Mouse (Mus musculus): ENCODE results near the gene Grid2. TPM values are rescaled to one million over a fixed set of nuclear protein-coding genes. Genes with fewer than 3 reads are reported as not detected.

Gene Grid2
- polyA plus RNA-seq, 1 experiment, result 0.06 TPM

DNA sequence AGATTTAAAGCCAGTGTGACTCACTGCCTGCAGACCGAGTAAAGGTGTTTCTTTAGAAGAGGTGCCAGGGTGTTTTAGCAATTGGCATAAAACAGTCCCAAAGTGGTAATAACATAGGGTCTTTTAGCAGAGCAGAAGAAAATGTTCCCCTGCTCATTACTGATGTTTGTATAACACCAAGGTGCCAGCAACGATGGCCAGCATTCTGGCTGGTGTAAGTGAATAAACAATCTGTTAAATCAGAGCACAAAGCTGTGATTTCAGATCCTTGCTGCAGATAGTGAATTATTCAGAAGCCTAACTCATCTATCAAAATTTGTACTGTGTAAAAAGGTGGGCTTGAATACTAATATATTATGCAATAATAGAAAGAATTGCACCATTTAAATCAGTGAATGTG is 353.9 kb downstream of the Grid2 start:
- H3K4me1 ChIP-seq (ENCODE audit: control insufficient read depth, insufficient read depth, low read length), result no peaks in the 10 kb centered on the region
- TF ChIP-seq CTCF (IDR thresholded peaks at IDR 0.05; ENCODE audit: control insufficient read depth, insufficient read depth, insufficient replicate concordance, low read depth, low read length) (no peak), POLR2A (IDR thresholded peaks at IDR 0.05; ENCODE audit: control insufficient read depth, low read depth, low read length) (no peak)
- no peak overlapping the region for H3K27ac ChIP-seq (ENCODE audit: control insufficient read depth, insufficient read depth, low read depth, low read length)
- H3K36me3 ChIP-seq (ENCODE audit: control insufficient read depth, insufficient read depth, low read length), result no peaks in the 10 kb centered on the region
- no peaks in the 10 kb centered on the region for H3K27me3 ChIP-seq (ENCODE audit: control insufficient read depth, insufficient read depth, low read length)
- H3K4me3 ChIP-seq (ENCODE audit: control insufficient read depth, low read depth, low read length), result no peak overlapping the region

- TF ChIP-seq POLR2A (IDR thresholded peaks at IDR 0.05; ENCODE audit: control insufficient read depth, low read depth, low read length) (no peak), CTCF (IDR thresholded peaks at IDR 0.05; ENCODE audit: control insufficient read depth, insufficient read depth, insufficient replicate concordance, low read depth, low read length) (no peak)
- no peak overlapping the region for H3K4me3 ChIP-seq (ENCODE audit: control insufficient read depth, low read depth, low read length)
- H3K27me3 ChIP-seq (ENCODE audit: control insufficient read depth, insufficient read depth, low read length), result no peaks in the 10 kb centered on the region
- H3K4me1 ChIP-seq (ENCODE audit: control insufficient read depth, insufficient read depth, low read length), result no peaks in the 10 kb centered on the region
- H3K27ac ChIP-seq (ENCODE audit: control insufficient read depth, insufficient read depth, low read depth, low read length), result no peak overlapping the region
- H3K36me3 ChIP-seq (ENCODE audit: control insufficient read depth, insufficient read depth, low read length), result no peaks in the 10 kb centered on the region
These were observed 380.3 kb downstream of the Grid2 start for GRCm38 (mm10) chr6:63635970-63636369.

GRCm38 (mm10) chr6:63659423-63659822 is 403.7 kb downstream of the Grid2 start:
- Histone ChIP-seq H3K27ac (ENCODE audit: control insufficient read depth, insufficient read depth, low read depth, low read length) (no peak overlapping the region), H3K4me3 (ENCODE audit: control insufficient read depth, low read depth, low read length) (no peak overlapping the region), H3K4me1 (ENCODE audit: control insufficient read depth, insufficient read depth, low read length) (no peaks in the 10 kb centered on the region), H3K36me3 (ENCODE audit: control insufficient read depth, insufficient read depth, low read length) (no peaks in the 10 kb centered on the region), H3K27me3 (ENCODE audit: control insufficient read depth, insufficient read depth, low read length) (no peaks in the 10 kb centered on the region)
- no peak for TF ChIP-seq CTCF (IDR thresholded peaks at IDR 0.05; ENCODE audit: control insufficient read depth, insufficient read depth, insufficient replicate concordance, low read depth, low read length)
- no peak for TF ChIP-seq POLR2A (IDR thresholded peaks at IDR 0.05; ENCODE audit: control insufficient read depth, low read depth, low read length)

DNA sequence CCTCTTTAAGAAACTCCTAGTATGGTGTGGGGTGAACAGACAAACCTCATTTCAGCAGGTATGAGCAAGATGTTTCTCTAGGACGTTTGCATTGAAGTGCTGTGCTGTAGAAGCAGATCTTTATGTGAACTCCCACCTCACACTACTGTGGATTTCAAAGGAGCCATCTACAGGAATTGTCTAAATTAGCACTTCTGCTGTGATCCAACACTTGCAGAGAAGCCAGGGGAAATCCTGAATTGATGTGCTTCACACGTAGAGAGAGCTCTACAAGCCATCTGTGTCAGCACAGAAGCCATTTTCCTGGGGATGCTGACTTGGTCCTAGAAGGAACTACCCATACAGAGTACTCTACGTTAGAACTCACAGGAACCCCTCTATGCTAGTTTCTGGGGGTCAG is 430.0 kb downstream of the Grid2 start:
- TF ChIP-seq POLR2A (IDR thresholded peaks at IDR 0.05; ENCODE audit: control insufficient read depth, low read depth, low read length) (no peak), CTCF (IDR thresholded peaks at IDR 0.05; ENCODE audit: control insufficient read depth, insufficient read depth, insufficient replicate concordance, low read depth, low read length) (no peak)
- H3K36me3 ChIP-seq (ENCODE audit: control insufficient read depth, insufficient read depth, low read length), result no peaks in the 10 kb centered on the region
- H3K27ac ChIP-seq (ENCODE audit: control insufficient read depth, insufficient read depth, low read depth, low read length), result no peak overlapping the region
- no peak overlapping the region for H3K4me3 ChIP-seq (ENCODE audit: control insufficient read depth, low read depth, low read length)
- H3K27me3 ChIP-seq (ENCODE audit: control insufficient read depth, insufficient read depth, low read length), result no peaks in the 10 kb centered on the region
- no peaks in the 10 kb centered on the region for H3K4me1 ChIP-seq (ENCODE audit: control insufficient read depth, insufficient read depth, low read length)

DNA sequence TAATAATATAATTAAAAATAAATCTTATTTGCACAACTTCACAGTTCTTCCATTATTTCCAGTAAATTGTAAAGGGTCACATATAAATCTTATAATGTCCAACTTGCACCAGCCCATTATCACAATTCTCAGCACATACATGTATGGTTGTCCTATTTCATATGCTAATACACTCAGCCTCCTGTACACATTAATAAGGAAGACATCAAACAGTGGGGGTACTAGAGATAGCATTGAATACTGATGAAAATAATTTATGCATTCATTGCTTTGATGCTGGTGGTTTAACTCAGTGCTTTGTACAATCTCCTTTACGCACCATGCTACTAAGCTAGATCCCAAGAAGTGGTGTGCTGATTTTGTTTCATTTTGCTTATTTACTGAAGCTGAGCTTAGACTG is 446.0 kb downstream of the Grid2 start:
- H3K36me3 ChIP-seq (ENCODE audit: control insufficient read depth, insufficient read depth, low read length), result no peaks in the 10 kb centered on the region
- H3K4me1 ChIP-seq (ENCODE audit: control insufficient read depth, insufficient read depth, low read length), result no peaks in the 10 kb centered on the region
- no peaks in the 10 kb centered on the region for H3K27me3 ChIP-seq (ENCODE audit: control insufficient read depth, insufficient read depth, low read length)
- H3K4me3 ChIP-seq (ENCODE audit: control insufficient read depth, low read depth, low read length), result no peak overlapping the region
- H3K27ac ChIP-seq (ENCODE audit: control insufficient read depth, insufficient read depth, low read depth, low read length), result no peak overlapping the region
- TF ChIP-seq POLR2A (IDR thresholded peaks at IDR 0.05; ENCODE audit: control insufficient read depth, low read depth, low read length) (no peak), CTCF (IDR thresholded peaks at IDR 0.05; ENCODE audit: control insufficient read depth, insufficient read depth, insufficient replicate concordance, low read depth, low read length) (no peak)

GRCm38 (mm10) chr6:63733740-63734139 is 478.1 kb downstream of the Grid2 start:
- no peaks in the 10 kb centered on the region for H3K4me1 ChIP-seq (ENCODE audit: control insufficient read depth, insufficient read depth, low read length)
- no peak overlapping the region for H3K4me3 ChIP-seq (ENCODE audit: control insufficient read depth, low read depth, low read length)
- no peak for TF ChIP-seq POLR2A (IDR thresholded peaks at IDR 0.05; ENCODE audit: control insufficient read depth, low read depth, low read length)
- no peak for TF ChIP-seq CTCF (IDR thresholded peaks at IDR 0.05; ENCODE audit: control insufficient read depth, insufficient read depth, insufficient replicate concordance, low read depth, low read length)
- no peaks in the 10 kb centered on the region for H3K27me3 ChIP-seq (ENCODE audit: control insufficient read depth, insufficient read depth, low read length)
- no peaks in the 10 kb centered on the region for H3K36me3 ChIP-seq (ENCODE audit: control insufficient read depth, insufficient read depth, low read length)
- no peak overlapping the region for H3K27ac ChIP-seq (ENCODE audit: control insufficient read depth, insufficient read depth, low read depth, low read length)

- Histone ChIP-seq H3K36me3 (ENCODE audit: control insufficient read depth, insufficient read depth, low read length) (no peaks in the 10 kb centered on the region), H3K4me1 (ENCODE audit: control insufficient read depth, insufficient read depth, low read length) (no peaks in the 10 kb centered on the region), H3K4me3 (ENCODE audit: control insufficient read depth, low read depth, low read length) (no peak overlapping the region), H3K27ac (ENCODE audit: control insufficient read depth, insufficient read depth, low read depth, low read length) (no peak overlapping the region), H3K27me3 (ENCODE audit: control insufficient read depth, insufficient read depth, low read length) (no peaks in the 10 kb centered on the region)
- TF ChIP-seq POLR2A (IDR thresholded peaks at IDR 0.05; ENCODE audit: control insufficient read depth, low read depth, low read length) (no peak), CTCF (IDR thresholded peaks at IDR 0.05; ENCODE audit: control insufficient read depth, insufficient read depth, insufficient replicate concordance, low read depth, low read length) (no peak)
These were observed 506.9 kb downstream of the Grid2 start for GRCm38 (mm10) chr6:63762535-63762934.

DNA sequence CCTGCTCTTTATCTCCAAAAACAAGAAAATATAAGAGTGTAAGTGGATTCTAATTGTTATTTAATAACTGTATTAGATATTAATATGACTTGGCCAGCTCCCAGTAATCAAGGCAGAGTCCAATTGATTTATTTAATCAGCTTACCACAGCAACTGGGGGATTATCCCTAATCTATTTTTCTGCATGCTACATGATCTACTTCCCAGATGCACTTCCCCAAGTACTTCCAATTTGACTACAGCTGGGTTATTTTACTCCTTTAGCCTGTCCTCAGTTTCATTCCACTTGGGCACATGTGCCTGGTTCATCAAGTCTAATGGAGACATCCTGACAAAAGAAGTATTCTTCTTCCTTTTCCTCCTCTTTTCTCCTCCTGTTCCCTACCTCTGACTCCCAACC is 539.0 kb downstream of the Grid2 start:
- TF ChIP-seq POLR2A (IDR thresholded peaks at IDR 0.05; ENCODE audit: control insufficient read depth, low read depth, low read length) (no peak), CTCF (IDR thresholded peaks at IDR 0.05; ENCODE audit: control insufficient read depth, insufficient read depth, insufficient replicate concordance, low read depth, low read length) (no peak)
- H3K4me1 ChIP-seq (ENCODE audit: control insufficient read depth, insufficient read depth, low read length), result no peaks in the 10 kb centered on the region
- H3K36me3 ChIP-seq (ENCODE audit: control insufficient read depth, insufficient read depth, low read length), result no peaks in the 10 kb centered on the region
- H3K27ac ChIP-seq (ENCODE audit: control insufficient read depth, insufficient read depth, low read depth, low read length), result no peak overlapping the region
- no peak overlapping the region for H3K4me3 ChIP-seq (ENCODE audit: control insufficient read depth, low read depth, low read length)
- H3K27me3 ChIP-seq (ENCODE audit: control insufficient read depth, insufficient read depth, low read length), result no peaks in the 10 kb centered on the region
